Mouse (Mus musculus) forebrain, postnatal 0 days (tissue): ENCODE results near the gene Lexm. TPM values are rescaled to one million over a fixed set of nuclear protein-coding genes. Genes with fewer than 3 reads are reported as not detected.

ENCODE experiments used
- ATAC-seq: fragments of 200-750 bp; cut with Nextera tagmentation; 2 replicates; pipeline ENCODE4 v1.8.0; 2017; ENCODE audit warnings: mild to moderate bottlenecking, moderate library complexity
- DNase-seq: peaks from one replicate; pipeline ENCODE4 v3.0.0-alpha.2; 2015
- H3K27ac ChIP-seq: fragments of 300-500 bp; sonication (generic); 2 replicates; pipeline ENCODE4 v1.5.1; 2014; ENCODE audit warnings: low read depth, mild to moderate bottlenecking, antibody characterized with exemption, low read length, moderate library complexity, mixed read lengths
- H3K27me3 ChIP-seq: fragments of 300-500 bp; sonication (generic); 2 replicates; pipeline ENCODE4 v1.6.1; 2014; ENCODE audit warnings: mild to moderate bottlenecking, low read length, mixed read lengths; ENCODE audit not compliant: insufficient read depth
- H3K36me3 ChIP-seq: fragments of 300-500 bp; sonication (generic); 2 replicates; pipeline ENCODE4 v1.6.1; 2014; ENCODE audit warnings: mild to moderate bottlenecking, moderate library complexity; ENCODE audit not compliant: insufficient read depth
- H3K4me1 ChIP-seq: fragments of 300-500 bp; sonication (generic); 2 replicates; pipeline ENCODE4 v1.6.1; 2014; ENCODE audit warnings: antibody characterized with exemption; ENCODE audit not compliant: insufficient read depth
- H3K4me2 ChIP-seq: fragments of 300-500 bp; sonication (generic); 2 replicates; pipeline ENCODE4 v1.6.1; 2014; ENCODE audit warnings: low read depth, mild to moderate bottlenecking, moderate library complexity
- H3K4me3 ChIP-seq: fragments of 300-500 bp; sonication (generic); 2 replicates; pipeline ENCODE4 v1.5.1; 2014; ENCODE audit warnings: low read depth, low read length, mixed read lengths
- H3K9ac ChIP-seq: fragments of 300-500 bp; sonication (generic); 2 replicates; pipeline ENCODE4 v1.6.1; 2014; ENCODE audit warnings: mild to moderate bottlenecking
- H3K9me3 ChIP-seq: fragments of 300-500 bp; sonication (generic); 2 replicates; pipeline ENCODE4 v1.6.1; 2016; ENCODE audit warnings: low read length
- CTCF ChIP-seq: sonication (generic); IDR thresholded peaks from 2 replicates; pipeline ENCODE4 v1.5.1; 2016; ENCODE audit warnings: antibody characterized with exemption, control low read depth, low read depth
- WGBS: fragments of 180-500 bp; shearing (Covaris S2); extraction: QIAGEN DNeasy Blood & Tissue Kit; methylation state at CpG from one replicate; pipeline ENCODE4 v1.1.7; 2014; 5-methylcytosine and 5-hydroxymethylcytosine counted together
- polyA plus RNA-seq: library from polyadenylated mRNA; unstranded; fragments of >200 nt; fragmentation: Nextera tagmentation; extraction: Ambion mirVana; gene quantifications from 2 replicates; pipeline ENCODE4 v1.2.1, GENCODE M21; 2015
- total RNA-seq: library from RNA; depleted of rRNA; stranded (reverse); fragments of >200 nt; gene quantifications from 2 replicates; pipeline ENCODE4 v1.2.3, GENCODE M21; 2014

Gene Lexm
- total and polyA plus RNA-seq, 2 experiments from 2014 or later, result not detected

DNA sequence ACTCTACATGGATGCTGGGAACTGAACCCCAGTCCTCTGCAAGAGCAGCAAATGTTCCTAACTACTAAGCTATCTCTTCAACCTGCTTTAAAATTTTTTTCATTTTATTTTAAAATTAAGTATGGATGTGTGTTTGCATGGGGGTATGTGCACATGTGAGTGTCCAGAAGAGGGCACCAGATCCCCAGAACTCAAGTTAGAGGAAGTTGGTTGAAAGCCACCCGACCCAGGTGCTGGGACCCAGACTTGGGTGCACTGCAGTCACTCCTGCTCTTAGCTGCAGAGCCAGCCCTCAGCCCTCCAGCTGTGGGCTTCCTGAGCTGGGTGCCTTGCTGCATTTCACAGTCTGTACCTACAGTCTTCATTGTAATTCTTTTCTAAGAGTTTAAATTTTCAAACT is 17.6 kb downstream of the Lexm start:
- DNase-seq (no peak), ATAC-seq (no peak)
- H3K9me3 ChIP-seq, result no peaks in the 10 kb centered on the region
- no peaks in the 10 kb centered on the region for H3K4me1 ChIP-seq
- 62% methylated on average over 1 of the region's 1 CpGs for WGBS
- H3K27me3 ChIP-seq, result no peaks in the 10 kb centered on the region
- H3K4me2 ChIP-seq, result no peak overlapping the region
- H3K9ac ChIP-seq, result no peak overlapping the region
- no peak overlapping the region for H3K4me3 ChIP-seq
- TF ChIP-seq CTCF, result peak; percentile 7; the same call in 1 of the 2 replicates
- no peak overlapping the region for H3K27ac ChIP-seq
- no peaks in the 10 kb centered on the region for H3K36me3 ChIP-seq

DNA sequence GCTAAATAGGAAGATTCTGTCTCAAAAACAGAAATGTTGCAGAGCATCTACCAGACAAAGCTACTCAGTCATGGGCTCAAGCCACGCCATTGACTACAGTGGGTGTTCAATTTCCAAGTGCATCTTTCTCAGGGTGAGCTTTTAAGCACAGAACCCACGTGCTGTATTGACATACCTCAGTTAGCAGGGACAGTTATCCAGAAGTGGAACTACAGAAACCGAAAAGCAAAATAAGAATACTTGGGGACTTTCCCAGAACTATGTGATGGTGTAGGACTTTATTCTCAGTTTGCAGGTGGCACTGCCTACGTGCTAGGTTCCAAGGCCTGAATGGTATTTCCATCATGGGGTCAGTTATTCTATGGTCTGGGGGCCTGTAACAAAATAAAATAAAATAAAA is 19.3 kb downstream of the Lexm start:
- Histone ChIP-seq H3K9me3 (no peaks in the 10 kb centered on the region), H3K27me3 (no peaks in the 10 kb centered on the region), H3K36me3 (no peaks in the 10 kb centered on the region), H3K27ac (no peak overlapping the region), H3K4me1 (no peaks in the 10 kb centered on the region), H3K4me3 (no peak overlapping the region), H3K4me2 (no peak overlapping the region), H3K9ac (no peak overlapping the region)
- no peak for DNase-seq
- no peak for ATAC-seq
- TF ChIP-seq CTCF, result no peak
- whole genome bisulfite sequencing, result 82% methylated on average over 4 of the region's 4 CpGs

DNA sequence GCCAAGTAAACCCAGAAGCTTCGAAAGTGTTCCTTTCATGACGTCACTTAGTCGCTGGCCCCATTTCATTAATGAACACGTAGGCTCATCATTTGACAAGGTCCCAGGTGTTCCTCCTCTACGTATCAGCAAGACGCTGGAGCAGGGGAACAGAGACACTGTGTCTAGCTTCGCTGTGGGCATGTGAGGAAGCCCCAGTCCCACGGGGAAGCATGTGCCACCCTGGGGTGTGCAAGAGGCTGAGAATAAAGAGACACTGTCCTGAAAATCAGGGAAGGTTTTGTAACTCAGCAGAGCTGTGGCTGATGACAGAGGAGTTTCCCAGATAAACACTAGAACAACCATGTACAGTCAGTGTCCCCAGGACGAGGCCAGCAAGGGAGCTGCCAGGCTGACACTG is 20.0 kb downstream of the Lexm start:
- H3K9ac ChIP-seq, result no peak overlapping the region
- H3K4me2 ChIP-seq, result no peak overlapping the region
- H3K9me3 ChIP-seq, result no peaks in the 10 kb centered on the region
- DNase-seq (no peak), ATAC-seq (peak; percentile 47; the same call in 1 of the 2 replicates)
- no peaks in the 10 kb centered on the region for H3K4me1 ChIP-seq
- no peak for TF ChIP-seq CTCF
- no peaks in the 10 kb centered on the region for H3K27me3 ChIP-seq
- no peak overlapping the region for H3K27ac ChIP-seq
- H3K36me3 ChIP-seq, result no peaks in the 10 kb centered on the region
- 75% methylated on average over 9 of the region's 9 CpGs for WGBS
- H3K4me3 ChIP-seq, result no peak overlapping the region

DNA sequence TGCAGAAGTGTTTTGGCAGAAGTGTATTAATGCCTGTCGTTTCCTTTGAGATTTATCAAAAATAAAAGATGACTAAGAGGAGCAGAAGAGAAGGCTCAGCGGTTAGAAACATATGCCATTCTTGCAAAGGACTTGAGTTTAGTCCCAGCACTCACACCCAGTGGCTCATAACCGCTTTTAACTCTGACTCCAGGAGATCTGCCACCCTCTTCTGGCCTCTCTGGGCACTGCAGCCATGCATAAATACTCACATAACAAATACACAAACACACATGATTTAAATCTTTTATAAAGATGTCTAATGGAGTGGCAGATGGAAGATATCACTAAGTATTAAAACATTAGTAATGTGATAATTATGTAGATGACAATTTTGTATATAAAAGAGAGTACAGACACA is 20.8 kb downstream of the Lexm start:
- no peaks in the 10 kb centered on the region for H3K9me3 ChIP-seq
- 62% methylated on average over 3 of the region's 3 CpGs for WGBS
- no peaks in the 10 kb centered on the region for H3K27me3 ChIP-seq
- peak; percentile 30; the same call in 1 of the 2 replicates for TF ChIP-seq CTCF
- no peak overlapping the region for H3K4me3 ChIP-seq
- H3K4me2 ChIP-seq, result no peak overlapping the region
- no peak overlapping the region for H3K27ac ChIP-seq
- no peak for ATAC-seq
- DNase-seq, result no peak
- 0 out of 2 replicates have a peak, but pooled peaks cover 3% of the 10 kb centered on the region for H3K36me3 ChIP-seq
- no peaks in the 10 kb centered on the region for H3K4me1 ChIP-seq
- H3K9ac ChIP-seq, result no peak overlapping the region

DNA sequence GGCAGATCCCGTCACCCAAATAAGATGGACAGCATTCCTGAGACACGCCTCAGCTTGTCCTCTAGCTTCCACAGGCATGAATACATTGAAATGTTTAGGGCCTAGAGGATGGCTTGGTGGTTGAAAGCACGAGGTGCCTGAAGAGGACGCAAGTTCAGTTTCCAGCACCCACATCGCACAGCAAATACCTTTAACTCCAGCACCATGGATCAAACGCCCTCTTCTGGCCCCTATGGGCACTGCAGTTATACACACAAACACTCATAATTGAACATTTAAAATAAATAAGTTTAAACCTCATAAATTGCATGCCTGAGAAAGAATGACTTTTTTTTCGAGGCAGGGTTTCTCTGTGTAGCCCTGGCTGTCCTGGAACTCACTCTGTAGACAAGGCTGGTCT is 23.4 kb downstream of the Lexm start:
- no peak for TF ChIP-seq CTCF
- WGBS, result 59% methylated on average over 7 of the region's 7 CpGs

DNA sequence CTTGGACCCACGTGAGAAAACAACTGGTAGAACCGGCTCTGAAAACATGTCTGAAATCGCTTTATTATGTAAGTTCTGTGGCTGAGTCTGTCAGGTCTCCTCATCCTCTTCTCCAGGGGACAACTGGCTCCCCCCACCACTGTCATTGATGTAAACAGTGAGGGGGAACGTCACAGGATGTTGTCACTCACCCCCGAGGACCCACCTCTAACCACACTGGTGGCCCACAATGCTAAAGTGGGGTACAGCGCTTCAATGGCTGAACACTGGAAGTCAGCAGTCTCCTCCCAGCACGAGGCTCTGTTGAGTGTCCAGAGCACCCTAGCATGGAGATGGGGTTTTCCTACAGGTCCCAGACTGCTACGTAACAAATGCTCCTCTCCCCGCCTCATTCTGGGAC is 26.2 kb downstream of the Lexm start:
- 90% methylated on average over 9 of the region's 9 CpGs for WGBS
- no peaks in the 10 kb centered on the region for H3K27me3 ChIP-seq
- no peak for TF ChIP-seq CTCF
- H3K4me2 ChIP-seq, result no peak overlapping the region
- no peak overlapping the region for H3K27ac ChIP-seq
- ATAC-seq, result no peak
- no peak overlapping the region for H3K4me3 ChIP-seq
- DNase-seq, result no peak
- no peaks in the 10 kb centered on the region for H3K4me1 ChIP-seq
- H3K9ac ChIP-seq, result no peak overlapping the region
- no peaks in the 10 kb centered on the region for H3K9me3 ChIP-seq
- H3K36me3 ChIP-seq, result peaks cover 46% of the 10 kb centered on the region

More for the DNA sequence above, 23.4 kb downstream of the Lexm start:
- Histone ChIP-seq H3K9me3 (no peaks in the 10 kb centered on the region), H3K36me3 (peaks cover 21% of the 10 kb centered on the region), H3K4me3 (no peak overlapping the region), H3K27me3 (no peaks in the 10 kb centered on the region), H3K9ac (no peak overlapping the region), H3K27ac (no peak overlapping the region), H3K4me1 (no peaks in the 10 kb centered on the region), H3K4me2 (no peak overlapping the region)
- no peak for ATAC-seq
- no peak for DNase-seq

DNA sequence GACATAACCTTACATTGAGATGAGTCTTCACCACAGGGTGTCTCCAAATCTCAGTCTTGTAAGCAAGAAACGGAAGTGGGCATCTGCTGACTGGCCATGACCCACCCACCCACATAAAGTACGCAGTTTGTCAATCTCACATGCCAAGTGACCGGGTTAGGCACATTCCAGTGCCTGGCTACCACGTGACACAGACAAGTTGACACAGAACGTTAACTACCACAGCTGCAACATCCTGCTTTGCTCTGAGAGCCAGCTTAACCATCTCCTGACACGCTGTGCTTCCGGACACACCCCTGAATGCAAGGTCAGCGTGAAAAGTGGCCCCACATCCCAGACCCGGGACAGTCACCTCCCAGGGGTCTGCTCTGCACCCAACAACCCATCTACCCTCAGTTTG is 26.9 kb downstream of the Lexm start:
- DNase-seq (no peak), ATAC-seq (no peak)
- WGBS, result 82% methylated on average over 9 of the region's 9 CpGs
- no peak for TF ChIP-seq CTCF
- Histone ChIP-seq H3K9ac (no peak overlapping the region), H3K9me3 (no peaks in the 10 kb centered on the region), H3K27me3 (no peaks in the 10 kb centered on the region), H3K4me3 (no peak overlapping the region), H3K4me1 (no peaks in the 10 kb centered on the region), H3K4me2 (no peak overlapping the region), H3K27ac (no peak overlapping the region), H3K36me3 (peaks cover 53% of the 10 kb centered on the region)

DNA sequence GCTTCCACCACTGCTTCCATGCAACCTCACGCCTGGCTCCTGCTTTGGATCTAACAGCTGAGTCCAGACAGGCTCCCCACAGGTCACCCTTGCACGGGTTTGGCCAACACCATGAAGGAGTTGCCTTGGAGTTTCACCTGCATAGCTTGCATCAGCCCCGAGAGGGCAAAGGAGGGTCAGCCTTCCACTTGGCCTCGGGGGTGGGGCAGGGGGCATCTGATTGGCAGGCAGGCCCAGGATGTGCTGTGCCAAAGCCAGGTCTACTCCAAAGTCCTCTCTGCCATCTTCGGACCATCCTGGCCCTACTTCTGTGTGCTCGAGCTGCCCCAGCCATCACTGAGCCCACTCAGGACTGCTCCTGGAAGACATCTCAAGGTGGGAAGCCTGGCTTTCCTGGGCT is 30.0 kb downstream of the Lexm start:
- peaks cover 83% of the 10 kb centered on the region for H3K36me3 ChIP-seq
- H3K9me3 ChIP-seq, result no peaks in the 10 kb centered on the region
- H3K4me1 ChIP-seq, result no peaks in the 10 kb centered on the region
- WGBS, result 91% methylated on average over 6 of the region's 6 CpGs
- no peak for TF ChIP-seq CTCF
- ATAC-seq, result no peak
- no peak overlapping the region for H3K4me3 ChIP-seq
- H3K27me3 ChIP-seq, result no peaks in the 10 kb centered on the region
- no peak overlapping the region for H3K9ac ChIP-seq
- DNase-seq, result no peak
- H3K4me2 ChIP-seq, result no peak overlapping the region
- H3K27ac ChIP-seq, result no peak overlapping the region
